Mouse (Mus musculus) cortical plate, adult 2 months (tissue): ENCODE measurements at regions not wholly inside any gene's neighbourhood (a gene's known extent, or its start where the extent isn't known, plus 50 kb on each side); places are given as distances from the start of the nearest gene placed in this dataset.

Experiments
- CTCF ChIP-seq: fragments of 200-500 bp; IDR thresholded peaks from 2 replicates; pipeline ENCODE4 v1.5.1; 2011; ENCODE audit warnings: mild to moderate bottlenecking, control low read depth, low read length; ENCODE audit not compliant: insufficient read depth; ENCODE audit errors: extremely low read depth
- POLR2A ChIP-seq: fragments of 200-500 bp; IDR thresholded peaks from 2 replicates; pipeline ENCODE4 v1.6.1; 2011; ENCODE audit warnings: mild to moderate bottlenecking, low read length, control low read depth; ENCODE audit not compliant: insufficient read depth; ENCODE audit errors: extremely low read depth

GRCm38 (mm10) chr5:133746411-133746810, 353.1 kb upstream of the Castor2 start:
- TF ChIP-seq CTCF (no peak), POLR2A (no peak)
